Mouse (Mus musculus) activated CD4-positive, CD25-positive, alpha-beta regulatory T cell, adult 9 weeks (primary cell): ENCODE measurements around the gene Trabd. TPM values are rescaled to one million over a fixed set of nuclear protein-coding genes. Genes with fewer than 3 reads are reported as not detected.

ENCODE experiments used
- polyA plus RNA-seq: library from polyadenylated mRNA; unstranded; fragments of 100-300 nt; shearing (Covaris generic); gene quantifications from one replicate; pipeline ENCODE4 v1.2.1, GENCODE M21; 2017

Gene Trabd
- polyA plus RNA-seq, result 61.9 TPM

GRCm38 (mm10) chr15:89074613-89075477 is at the start of gene Trabd:
Trabd (plus strand) TSS chr15:89075124.

GRCm38 (mm10) chr15:89059161-89059931 is 15.6 kb upstream of the Trabd start, which contains the start of gene Panx2:
Panx2 (plus strand) TSS chr15:89059734.

GRCm38 (mm10) chr15:89088607-89089247 is 13.8 kb downstream of the Trabd start, which contains the start of gene Selenoo:
Selenoo (plus strand) TSS chr15:89089084.

GRCm38 (mm10) chr15:89122649-89123366 is 47.9 kb downstream of the Trabd start, which contains the start of gene Tubgcp6:
Tubgcp6 (minus strand) TSS chr15:89123112.

GRCm38 (mm10) chr15:89128382-89129350 is 53.7 kb downstream of the Trabd start, which contains the start of gene Hdac10:
Hdac10 (minus strand) TSS chr15:89128700.

Other genes starting within 250 kb of the Trabd start
- gene Pim3, start 212.9 kb upstream of the Trabd start, polyA plus RNA-seq, result 3.9 TPM
- not detected for gene Ttll8, start 120.7 kb upstream of the Trabd start, polyA plus RNA-seq
- not detected for gene Mlc1, start 96.1 kb upstream of the Trabd start, polyA plus RNA-seq
- not detected for gene Mov10l1, start 92.2 kb upstream of the Trabd start, polyA plus RNA-seq
- gene Panx2, start 15.4 kb upstream of the Trabd start, polyA plus RNA-seq, result 0.37 TPM
- 4.5 TPM for gene Selenoo, start 14.0 kb downstream of the Trabd start, polyA plus RNA-seq
- 31.5 TPM for gene Tubgcp6, start 48.0 kb downstream of the Trabd start, polyA plus RNA-seq
- gene Hdac10, start 53.6 kb downstream of the Trabd start, polyA plus RNA-seq, result 73.7 TPM
- gene Mapk12, start 65.6 kb downstream of the Trabd start, polyA plus RNA-seq, result 6.7 TPM
- 55.5 TPM for gene Mapk11, start 74.5 kb downstream of the Trabd start, polyA plus RNA-seq
- gene Plxnb2, start 105.7 kb downstream of the Trabd start, polyA plus RNA-seq, result 4.5 TPM
- 38.5 TPM for gene Dennd6b, start 121.4 kb downstream of the Trabd start, polyA plus RNA-seq
- 5.7 TPM for gene Ppp6r2, start 136.4 kb downstream of the Trabd start, polyA plus RNA-seq
- 68.5 TPM for gene Sbf1, start 240.2 kb downstream of the Trabd start, polyA plus RNA-seq
- not detected for gene Adm2, start 247.6 kb downstream of the Trabd start, polyA plus RNA-seq